Mouse (Mus musculus): ENCODE measurements around the gene Lrig3. TPM values are rescaled to one million over a fixed set of nuclear protein-coding genes. Genes with fewer than 3 reads are reported as not detected.

The Lrig3 gene
- polyA plus RNA-seq, 1 experiment = 8.0 TPM

- H3K4me2 ChIP-seq (ENCODE audit: low read depth) = no peak overlapping the region
- H3K79me2 ChIP-seq (ENCODE audit: control insufficient read depth, insufficient read depth) = no peaks in the 10 kb centered on the region
- no peaks in the 10 kb centered on the region for H3K27me3 ChIP-seq (ENCODE audit: control insufficient read depth, insufficient read depth, insufficient read length)
- no peaks in the 10 kb centered on the region for H3K36me3 ChIP-seq (ENCODE audit: control insufficient read depth, insufficient read depth)
- TF ChIP-seq USF1 (IDR thresholded peaks at IDR 0.05; ENCODE audit: low read depth) (no peak), E2F4 (IDR thresholded peaks at IDR 0.05; ENCODE audit: insufficient read depth) (no peak), TCF3 (IDR thresholded peaks at IDR 0.05; ENCODE audit: insufficient read length, low read depth) (no peak), MYOD1 (IDR thresholded peaks at IDR 0.05; ENCODE audit: control insufficient read depth in 1 of 3, insufficient read length in 2 of 3, low read depth in 2 of 3) (no peak), SRF (IDR thresholded peaks at IDR 0.05; ENCODE audit: control insufficient read depth, insufficient read length, low read depth) (no peak), POLR2AphosphoS2 (IDR thresholded peaks at IDR 0.05; ENCODE audit: insufficient read length, low read depth) (no peak)
- H3ac ChIP-seq (ENCODE audit: control insufficient read depth, insufficient read length) = no peak overlapping the region
- no peak overlapping the region for H3K4me3 ChIP-seq
Measured at GRCm38 (mm10) chr10:126056881-126057280, 90.9 kb downstream of the Lrig3 start.

- no peak overlapping the region for H3ac ChIP-seq (ENCODE audit: control insufficient read depth, insufficient read length)
- no peak overlapping the region for H3K4me2 ChIP-seq (ENCODE audit: low read depth)
- H3K79me2 ChIP-seq (ENCODE audit: control insufficient read depth, insufficient read depth) = no peaks in the 10 kb centered on the region
- no peak overlapping the region for H3K4me3 ChIP-seq
- no peaks in the 10 kb centered on the region for H3K27me3 ChIP-seq (ENCODE audit: control insufficient read depth, insufficient read depth, insufficient read length)
- TF ChIP-seq USF1 (IDR thresholded peaks at IDR 0.05; ENCODE audit: low read depth) (no peak), TCF3 (IDR thresholded peaks at IDR 0.05; ENCODE audit: insufficient read length, low read depth) (no peak), CEBPB (IDR thresholded peaks at IDR 0.05; ENCODE audit: insufficient read depth, poor library complexity, severe bottlenecking) (no peak), SRF (IDR thresholded peaks at IDR 0.05; ENCODE audit: control insufficient read depth, insufficient read length, low read depth) (no peak), MYOG (IDR thresholded peaks at IDR 0.05; ENCODE audit: control insufficient read depth in 1 of 3, insufficient read depth in 1 of 3, insufficient read length in 2 of 3, low read depth in 2 of 3) (no peak)
- H3K36me3 ChIP-seq (ENCODE audit: control insufficient read depth, insufficient read depth) = no peaks in the 10 kb centered on the region
Measured at GRCm38 (mm10) chr10:126062812-126063211, 96.8 kb downstream of the Lrig3 start.

Data from myocyte (in vitro differentiated cells).